Mouse (Mus musculus) midbrain, postnatal 0 days (tissue): Measurements from ENCODE around the gene Klk7. TPM values are rescaled to one million over a fixed set of nuclear protein-coding genes. Genes with fewer than 3 reads are reported as not detected.
A peak's percentile ranks its signal among the peaks of the same experiment; 100 is the strongest.

ENCODE experiments used
- ATAC-seq: fragments of 200-750 bp; cut with Nextera tagmentation; 2 replicates; pipeline ENCODE4 v1.8.0; 2017; ENCODE audit warnings: moderate number of reproducible peaks, mild to moderate bottlenecking, moderate TSS enrichment, moderate library complexity; ENCODE audit not compliant: low FRiP score
- DNase-seq: peaks from one replicate; pipeline ENCODE4 v3.0.0-alpha.2; 2015; ENCODE audit warnings: low spot score
- H3K27ac ChIP-seq: fragments of 300-500 bp; sonication (generic); 2 replicates; pipeline ENCODE4 v1.5.1; 2014; ENCODE audit warnings: low read depth, mild to moderate bottlenecking, low read length, mixed read lengths
- H3K27me3 ChIP-seq: fragments of 300-500 bp; sonication (generic); 2 replicates; pipeline ENCODE4 v1.6.1; 2014; ENCODE audit warnings: low read length, control low read depth, mixed read lengths; ENCODE audit not compliant: insufficient read depth
- H3K36me3 ChIP-seq: fragments of 300-500 bp; sonication (generic); 2 replicates; pipeline ENCODE4 v1.6.1; 2014; ENCODE audit warnings: low read length, control low read depth, mixed read lengths; ENCODE audit not compliant: insufficient read depth
- H3K4me1 ChIP-seq: fragments of 300-500 bp; sonication (generic); 2 replicates; pipeline ENCODE4 v1.6.1; 2014; ENCODE audit warnings: mild to moderate bottlenecking, control low read depth, antibody characterized with exemption, low read length, mixed read lengths; ENCODE audit not compliant: insufficient read depth
- H3K4me2 ChIP-seq: fragments of 300-500 bp; sonication (generic); 2 replicates; pipeline ENCODE4 v1.6.1; 2014; ENCODE audit warnings: low read depth, mild to moderate bottlenecking, low read length, mixed read lengths; ENCODE audit not compliant: poor library complexity, severe bottlenecking
- H3K4me3 ChIP-seq: fragments of 300-500 bp; sonication (generic); 2 replicates; pipeline ENCODE4 v1.5.1; 2014; ENCODE audit warnings: low read depth, mild to moderate bottlenecking, low read length, moderate library complexity
- H3K9ac ChIP-seq: fragments of 300-500 bp; sonication (generic); replicated peaks from 2 replicates; pipeline ENCODE4 v1.6.1; 2014; ENCODE audit warnings: mild to moderate bottlenecking, low read length, moderate library complexity, mixed read lengths; ENCODE audit not compliant: poor library complexity, severe bottlenecking
- H3K9me3 ChIP-seq: fragments of 300-500 bp; sonication (generic); 2 replicates; pipeline ENCODE4 v1.6.1; 2016; ENCODE audit warnings: low read length, control low read depth
- CTCF ChIP-seq: IDR thresholded peaks from 2 replicates; pipeline ENCODE4 v1.5.1; 2016; ENCODE audit warnings: antibody characterized with exemption, mild to moderate bottlenecking
- WGBS: fragments of 180-500 bp; shearing (Covaris S2); extraction: QIAGEN DNeasy Blood & Tissue Kit; methylation state at CpG from one replicate; pipeline ENCODE4 v1.1.7; 2014; 5-methylcytosine and 5-hydroxymethylcytosine counted together
- polyA plus RNA-seq: library from polyadenylated mRNA; unstranded; fragments of >200 nt; fragmentation: Nextera tagmentation; extraction: Ambion mirVana; gene quantifications from 2 replicates; pipeline ENCODE4 v1.2.1, GENCODE M21; 2015
- total RNA-seq: library from RNA; depleted of rRNA; stranded (reverse); fragments of >200 nt; gene quantifications from 2 replicates; pipeline ENCODE4 v1.2.3, GENCODE M21; 2014; rRNA removed

Gene Klk7
- total RNA-seq: 0.14 and 0.16 TPM in 2 replicates
- polyA plus RNA-seq: 0.15 and 0.16 TPM in 2 replicates

DNA sequence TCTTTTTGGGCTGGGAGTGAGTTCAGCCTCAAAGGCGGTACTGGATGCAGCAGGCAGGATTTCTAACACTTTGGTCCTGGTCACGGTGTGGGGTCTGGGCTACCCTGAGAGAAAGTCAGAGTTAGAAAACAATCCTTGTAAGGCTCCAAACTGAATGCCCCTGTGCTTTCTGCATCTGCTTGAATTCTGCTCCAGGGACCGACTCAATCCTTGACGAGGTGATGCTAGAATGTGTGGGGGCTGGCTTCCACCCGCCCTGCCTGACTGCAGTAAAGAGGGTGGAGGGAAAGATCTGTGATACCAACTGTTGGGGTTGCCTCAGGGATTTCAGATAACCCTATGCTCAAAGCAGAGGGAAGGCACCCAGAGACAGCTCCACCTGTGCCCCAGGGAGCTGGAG is at the start of gene Klk7:
TSS of gene Klk7 (plus strand) at position 301 of the 400 bp plus-strand sequence.
- Histone ChIP-seq H3K27ac (no peak within 1 kb of the TSS), H3K4me3 (no peak within 1 kb of the TSS), H3K36me3 (no peaks in the 10 kb centered on the region), H3K4me2 (no peak within 1 kb of the TSS), H3K9me3 (no peaks in the 10 kb centered on the region), H3K27me3 (no peaks in the 10 kb centered on the region), H3K4me1 (no peaks in the 10 kb centered on the region), H3K9ac (no peak within 1 kb of the TSS)
- DNase-seq (no peak), ATAC-seq (no peak)
- TF ChIP-seq CTCF: no peak
- WGBS: 47% methylated on average over 5 of the region's 5 CpGs

DNA sequence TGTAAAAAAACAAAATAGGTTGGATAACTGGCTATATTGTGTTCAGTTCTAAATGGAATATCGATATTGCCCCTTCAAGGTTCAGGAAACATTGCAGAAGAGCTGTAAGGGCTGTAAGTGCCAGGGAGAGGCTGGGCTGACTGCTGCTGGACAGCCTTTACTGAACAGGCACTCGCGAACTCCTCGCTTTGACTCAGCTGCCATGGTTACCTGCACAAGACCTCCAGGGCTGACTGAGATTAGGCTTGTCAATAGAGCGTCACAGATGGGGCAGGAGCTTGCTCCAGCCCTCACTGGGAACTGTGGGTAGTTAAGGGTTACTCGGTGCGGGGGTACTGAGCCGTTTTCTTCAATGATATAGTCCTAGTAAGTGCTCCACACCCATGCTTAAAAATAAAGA is 44.6 kb upstream of the Klk7 start:
- Histone ChIP-seq H3K4me2 (no peak overlapping the region), H3K36me3 (no peaks in the 10 kb centered on the region), H3K27ac (no peak overlapping the region), H3K9me3 (no peaks in the 10 kb centered on the region), H3K9ac (no peak overlapping the region), H3K4me3 (no peak overlapping the region), H3K27me3 (no peaks in the 10 kb centered on the region), H3K4me1 (no peaks in the 10 kb centered on the region)
- ATAC-seq: peak; percentile 77
- TF ChIP-seq CTCF: no peak
- DNase-seq: peak; percentile 6
- WGBS: 23% methylated on average over 8 of the region's 8 CpGs

DNA sequence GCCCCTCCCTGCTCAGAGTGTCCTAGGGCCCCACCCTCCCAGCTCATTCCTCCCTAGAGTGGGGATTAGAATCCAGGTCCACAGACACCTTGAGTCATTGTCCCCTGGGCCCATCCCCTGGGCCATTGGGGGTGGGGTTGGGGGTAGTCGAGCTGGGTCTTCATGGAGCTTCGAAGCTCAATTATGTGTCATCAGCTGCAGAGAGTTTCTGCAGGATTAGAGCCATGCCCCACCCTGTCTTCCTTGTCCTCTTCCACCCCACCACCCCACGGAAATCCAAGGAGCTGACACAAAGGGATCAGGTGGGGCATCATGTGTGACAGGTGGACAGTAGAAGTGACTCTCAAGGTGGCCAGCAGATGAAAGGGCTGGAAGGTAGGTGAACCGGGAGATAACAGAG is 42.5 kb upstream of the Klk7 start, which contains the start of gene Klk12:
TSS of gene Klk12 (plus strand) at position 301 of the 400 bp plus-strand sequence.
- Histone ChIP-seq H3K4me3 (no peak within 1 kb of the TSS), H3K27ac (no peak within 1 kb of the TSS), H3K9ac (no peak within 1 kb of the TSS), H3K27me3 (no peaks in the 10 kb centered on the region), H3K4me2 (no peak within 1 kb of the TSS), H3K4me1 (no peaks in the 10 kb centered on the region), H3K36me3 (no peaks in the 10 kb centered on the region), H3K9me3 (no peaks in the 10 kb centered on the region)
- no peak for DNase-seq
- ATAC-seq: no peak
- no peak for TF ChIP-seq CTCF
- 73% methylated on average over 4 of the region's 4 CpGs for WGBS

DNA sequence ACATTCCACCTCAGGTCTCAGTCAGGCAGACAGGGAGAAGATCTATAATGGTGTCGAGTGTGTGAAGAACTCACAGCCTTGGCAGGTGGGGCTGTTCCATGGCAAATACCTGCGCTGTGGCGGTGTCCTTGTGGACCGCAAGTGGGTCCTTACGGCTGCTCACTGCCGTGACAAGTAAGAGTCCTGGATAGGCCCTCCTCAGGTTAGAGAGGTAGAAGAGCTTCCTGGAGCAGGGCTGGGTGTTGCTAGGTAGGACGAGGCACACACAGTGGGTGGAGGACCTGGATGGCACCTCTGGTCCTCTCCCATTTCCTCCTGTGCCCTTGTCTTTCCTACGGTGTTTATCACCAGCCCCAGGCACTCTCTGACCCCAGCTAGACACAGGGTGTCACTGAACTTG is 41.5 kb upstream of the Klk7 start:
- H3K9me3 ChIP-seq: no peaks in the 10 kb centered on the region
- DNase-seq (no peak), ATAC-seq (no peak)
- no peaks in the 10 kb centered on the region for H3K36me3 ChIP-seq
- no peak overlapping the region for H3K27ac ChIP-seq
- H3K27me3 ChIP-seq: no peaks in the 10 kb centered on the region
- H3K4me1 ChIP-seq: no peaks in the 10 kb centered on the region
- H3K4me3 ChIP-seq: no peak overlapping the region
- WGBS: 95% methylated on average over 8 of the region's 8 CpGs
- no peak overlapping the region for H3K4me2 ChIP-seq
- H3K9ac ChIP-seq: no peak overlapping the region
- no peak for TF ChIP-seq CTCF

DNA sequence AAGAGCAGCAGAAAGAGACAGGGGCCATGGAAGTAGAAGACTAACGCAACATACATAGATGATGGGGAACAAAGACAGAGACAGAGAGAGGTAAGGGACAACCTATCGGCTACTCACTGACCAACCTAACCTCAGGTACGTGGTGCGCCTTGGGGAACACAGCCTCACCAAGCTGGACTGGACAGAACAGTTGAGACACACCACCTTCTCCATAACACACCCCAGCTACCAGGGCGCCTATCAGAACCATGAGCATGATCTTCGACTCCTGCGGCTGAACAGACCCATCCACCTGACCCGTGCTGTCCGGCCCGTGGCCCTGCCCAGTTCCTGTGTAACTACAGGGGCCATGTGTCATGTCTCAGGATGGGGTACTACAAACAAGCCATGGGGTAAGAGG is 40.4 kb upstream of the Klk7 start:
- no peaks in the 10 kb centered on the region for H3K4me1 ChIP-seq
- 93% methylated on average over 10 of the region's 10 CpGs for WGBS
- no peaks in the 10 kb centered on the region for H3K27me3 ChIP-seq
- no peak overlapping the region for H3K27ac ChIP-seq
- ATAC-seq (no peak), DNase-seq (no peak)
- TF ChIP-seq CTCF: no peak
- no peak overlapping the region for H3K4me3 ChIP-seq
- no peaks in the 10 kb centered on the region for H3K36me3 ChIP-seq
- H3K9ac ChIP-seq: no peak overlapping the region
- H3K9me3 ChIP-seq: no peaks in the 10 kb centered on the region
- no peak overlapping the region for H3K4me2 ChIP-seq

DNA sequence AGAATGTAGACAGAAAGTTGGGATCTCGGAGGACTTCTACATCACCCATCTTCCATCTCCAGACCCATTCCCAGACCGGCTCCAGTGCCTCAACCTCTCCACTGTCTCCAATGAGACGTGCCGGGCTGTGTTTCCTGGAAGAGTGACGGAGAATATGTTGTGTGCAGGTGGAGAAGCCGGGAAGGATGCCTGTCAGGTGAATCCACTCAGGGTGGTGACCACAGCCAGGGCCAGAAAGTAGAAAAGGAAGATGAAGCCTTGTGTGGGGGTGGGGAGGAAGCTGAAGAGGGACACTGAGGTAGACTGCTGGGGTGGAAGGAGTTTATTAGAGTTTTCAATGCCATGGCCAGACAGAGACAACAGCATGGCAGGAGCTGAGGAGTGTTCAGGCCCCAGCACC is 39.2 kb upstream of the Klk7 start:
- H3K9me3 ChIP-seq: no peaks in the 10 kb centered on the region
- no peak overlapping the region for H3K27ac ChIP-seq
- H3K36me3 ChIP-seq: no peaks in the 10 kb centered on the region
- H3K4me1 ChIP-seq: no peaks in the 10 kb centered on the region
- no peak overlapping the region for H3K4me3 ChIP-seq
- 94% methylated on average over 6 of the region's 6 CpGs for WGBS
- no peaks in the 10 kb centered on the region for H3K27me3 ChIP-seq
- no peak overlapping the region for H3K9ac ChIP-seq
- TF ChIP-seq CTCF: no peak
- H3K4me2 ChIP-seq: no peak overlapping the region
- no peak for ATAC-seq
- DNase-seq: no peak
